In the genomic region with DNA sequence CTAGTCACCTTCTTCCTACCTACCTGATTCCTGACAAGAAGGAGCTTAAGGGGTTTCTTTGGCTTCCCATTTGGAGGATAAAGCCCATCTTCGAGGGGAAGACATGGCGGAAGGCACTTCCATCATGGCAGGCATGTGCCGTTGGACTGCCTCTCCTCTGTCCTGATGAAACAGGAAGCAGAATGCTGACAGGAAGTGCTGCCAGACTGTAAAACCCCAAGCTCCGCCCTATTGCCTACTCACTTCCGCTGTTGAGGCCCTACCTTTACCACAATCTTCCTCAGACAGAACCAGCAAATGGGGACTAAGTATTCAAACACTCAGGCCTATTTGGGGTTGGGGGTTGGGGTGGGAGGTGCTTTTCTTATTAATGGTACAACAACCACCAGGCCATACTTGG, we compare ENCODE assay signal across 18 mouse cellular contexts.
DNase-seq lines count a peak whose midpoint lies in the region; ATAC-seq and TF ChIP-seq lines count a peak whose summit lies in the region.
"Had no signal": no experiment of that assay in that cellular context is flagged by ENCODE, and none has a peak within 500 bp of the region (broad histone marks: within the 10 kb centered on the region; RNA-seq: fewer than 3 reads in every experiment).

No protein-coding gene starts in this region.

- no peak for TF ChIP-seq CTCF in embryonic fibroblast, embryonic 13.5 days (IDR thresholded peaks at IDR 0.05; ENCODE audit: borderline replicate concordance, insufficient read depth, low read length)

- WGBS in midbrain, embryonic 16.5 days = 98% methylated on average over 5 of the region's 5 CpGs

- no peak overlapping the region for H3K9ac ChIP-seq in midbrain, embryonic 16.5 days (ENCODE audit: low read depth, low read length)
- H3K9ac ChIP-seq: embryonic facial prominence, embryonic 13.5 days; forebrain, embryonic 12.5 days; kidney, embryonic 15.5 days; liver, postnatal 0 days had no signal

- H3K27ac ChIP-seq in embryonic fibroblast, embryonic 13.5 days (ENCODE audit: insufficient read depth, low read length) = peak overlapping the region; percentile 100
- H3K27ac ChIP-seq in midbrain, embryonic 16.5 days (ENCODE audit: low read length) = no peak overlapping the region
- H3K27ac ChIP-seq: embryonic facial prominence, embryonic 13.5 days; forebrain, embryonic 12.5 days; kidney, embryonic 15.5 days; macrophage had no signal

- peak; percentile 21 for DNase-seq in thymus, postnatal 25 days
- no peak for DNase-seq in thymus, adult 18-20 months
- no peak for DNase-seq in embryo, embryonic 9.5 days (ENCODE audit: extremely low spot score)
- DNase-seq in heart, adult 9 months (ENCODE audit: low spot score in 2 of 2) = no peak
- DNase-seq in cerebellum, postnatal 14 days = no peak
- DNase-seq: adrenal gland, postnatal 10 days; cerebellum, postnatal 10 days; heart, adult 18-20 months; liver, postnatal 0 days; right cerebral cortex, postnatal 25 days had no signal

- H3K4me3 ChIP-seq in embryonic fibroblast, embryonic 13.5 days (ENCODE audit: insufficient read depth, low read length) = no peak overlapping the region
- no peak overlapping the region for H3K4me3 ChIP-seq in midbrain, embryonic 16.5 days (ENCODE audit: low read depth, low read length)
- H3K4me3 ChIP-seq: embryonic facial prominence, embryonic 13.5 days; forebrain, embryonic 12.5 days; kidney, embryonic 15.5 days had no signal

- no peaks in the 10 kb centered on the region for H3K36me3 ChIP-seq in midbrain, embryonic 16.5 days (ENCODE audit: control insufficient read depth, insufficient read depth, low read length)
- H3K36me3 ChIP-seq: embryonic facial prominence, embryonic 13.5 days; forebrain, embryonic 12.5 days; kidney, embryonic 15.5 days had no signal

- peaks cover 17% of the 10 kb centered on the region for H3K4me1 ChIP-seq in embryonic fibroblast, embryonic 13.5 days (ENCODE audit: control insufficient read depth, insufficient read depth, low read length)
- no peaks in the 10 kb centered on the region; the same call in 1 of the 2 replicates for H3K4me1 ChIP-seq in midbrain, embryonic 16.5 days (ENCODE audit: control insufficient read depth, insufficient read depth, low read length)
- H3K4me1 ChIP-seq: kidney, embryonic 15.5 days had no signal

- no peaks in the 10 kb centered on the region for H3K27me3 ChIP-seq in midbrain, embryonic 16.5 days (ENCODE audit: control insufficient read depth, insufficient read depth, low read depth, low read length)
- H3K27me3 ChIP-seq: embryonic facial prominence, embryonic 13.5 days; forebrain, embryonic 12.5 days; kidney, embryonic 15.5 days had no signal

- no peak for TF ChIP-seq POLR2A in embryonic fibroblast, embryonic 13.5 days (IDR thresholded peaks at IDR 0.05; ENCODE audit: low read depth, low read length)

- ATAC-seq in megakaryocyte, adult 5-6 weeks (ENCODE audit: poor library complexity, severe bottlenecking) = peak; percentile 99
- no peak for ATAC-seq in midbrain, embryonic 16.5 days
- ATAC-seq: hindbrain, embryonic 16.5 days; liver, postnatal 0 days had no signal

- H3K9me3 ChIP-seq in midbrain, embryonic 16.5 days (replicated peaks; ENCODE audit: control insufficient read depth, low read length, poor library complexity, severe bottlenecking) = no peaks in the 10 kb centered on the region
- H3K9me3 ChIP-seq: embryonic facial prominence, embryonic 13.5 days; forebrain, embryonic 12.5 days; kidney, embryonic 15.5 days had no signal

- no peak overlapping the region for H3K4me2 ChIP-seq in midbrain, embryonic 16.5 days (ENCODE audit: low read length)
- H3K4me2 ChIP-seq: embryonic facial prominence, embryonic 13.5 days; forebrain, embryonic 12.5 days; kidney, embryonic 15.5 days had no signal
